Mouse (Mus musculus): ENCODE measurements around the gene Rab44.
"Not testable (repeated sequence)": the region's sequence is repeated elsewhere in the genome, so short reads cannot be mapped to it uniquely, and the experiment has no call there.

The Rab44 gene

GRCm38 (mm10) chr17:29091348-29091944 lies 22.5 kb upstream of the Rab44 start:
- no peak for DNase-seq

GRCm38 (mm10) chr17:29092497-29092896 lies 21.4 kb upstream of the Rab44 start:
- no peak for DNase-seq

DNA sequence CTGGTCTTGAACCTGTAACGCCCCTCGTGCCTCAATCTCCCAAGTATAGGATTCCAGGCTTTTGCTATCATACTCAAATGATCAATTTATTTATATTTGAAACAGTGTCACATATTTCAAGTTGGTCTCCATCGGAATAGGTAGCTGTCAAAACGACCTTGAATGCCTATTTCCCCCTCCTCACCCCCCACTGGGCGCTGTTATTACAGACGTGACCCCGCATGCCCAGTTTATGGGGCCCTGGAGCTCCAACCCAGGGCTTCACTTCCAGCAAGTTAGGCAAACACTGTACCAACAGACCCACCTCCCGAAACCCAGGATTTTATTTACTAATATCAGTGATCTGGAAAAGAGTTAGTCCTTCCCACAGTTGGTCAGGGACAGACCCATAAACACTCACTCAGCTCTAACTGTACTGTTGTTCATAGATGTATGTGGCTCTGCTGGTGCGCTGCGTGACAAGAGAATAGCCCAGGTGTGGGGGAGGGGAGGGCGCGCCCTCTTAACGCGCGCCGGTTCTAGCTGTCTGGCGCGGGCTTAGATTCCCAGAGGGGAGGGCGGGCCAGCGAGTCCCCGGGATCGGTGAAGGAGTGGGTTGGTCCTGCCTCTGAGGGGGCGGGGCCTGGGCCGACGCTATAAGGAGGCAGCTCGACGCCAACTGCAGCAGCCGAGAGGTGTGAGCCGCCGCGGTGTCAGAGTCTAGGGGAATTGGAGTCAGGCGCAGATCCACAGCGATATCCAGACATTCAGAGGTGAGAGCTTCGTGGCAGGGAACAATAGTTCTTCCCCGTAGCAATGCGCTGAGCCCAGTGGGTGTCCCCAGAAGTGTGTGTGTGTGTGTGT lies 20.6 kb upstream of the Rab44 start:
- DNase-seq, result peak; percentile 77 to 78

GRCm38 (mm10) chr17:29093961-29094309 lies 20.0 kb upstream of the Rab44 start:
- DNase-seq, result no peak

DNA sequence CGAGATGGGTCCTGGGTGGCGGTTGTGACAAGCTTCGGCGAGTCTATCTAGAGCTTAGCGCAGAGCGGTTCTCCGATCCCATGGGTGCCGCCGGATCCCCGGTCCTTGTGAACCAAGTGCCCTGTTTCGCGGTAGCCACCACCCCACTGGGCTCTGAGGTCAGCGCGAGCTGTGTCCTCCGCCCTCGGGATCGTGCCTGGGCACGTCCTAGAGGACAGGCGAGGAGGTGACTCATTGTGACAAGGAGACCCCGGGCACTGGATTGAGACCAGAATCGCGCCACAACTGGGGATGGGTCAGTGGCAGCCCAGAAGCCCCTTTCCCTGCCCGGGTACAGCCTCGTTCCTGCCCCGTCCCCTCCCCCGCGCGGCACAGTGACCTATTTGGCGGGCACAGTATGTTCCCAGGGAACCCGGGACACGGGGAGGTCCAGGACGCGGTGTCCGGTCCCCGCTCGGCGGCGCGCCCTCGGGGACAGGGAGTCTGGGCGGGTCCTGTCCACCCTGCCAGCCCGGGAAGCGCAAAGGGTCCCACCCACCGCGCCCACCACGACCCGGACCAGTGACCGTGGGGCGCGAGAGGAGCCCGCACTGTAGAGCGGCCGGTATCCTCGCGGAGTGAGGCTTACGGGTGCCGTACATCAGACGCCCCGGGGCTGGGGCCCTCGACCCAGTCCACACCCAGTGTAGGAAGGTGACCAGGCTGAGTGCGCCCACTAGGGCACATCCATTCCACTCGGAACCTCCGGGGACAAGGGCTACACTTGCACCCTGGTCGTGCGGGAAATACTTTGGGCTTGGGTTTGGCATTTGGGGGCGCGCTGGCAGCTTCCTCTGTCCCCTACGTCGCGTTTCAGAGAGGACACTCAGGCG lies 19.4 kb upstream of the Rab44 start:
- peak; percentile 56 to 68 for DNase-seq

GRCm38 (mm10) chr17:29095201-29095733 lies 18.7 kb upstream of the Rab44 start:
- DNase-seq, result peak; percentile 97 to 99

GRCm38 (mm10) chr17:29096245-29096644 lies 17.7 kb upstream of the Rab44 start:
- peak in 1 of 2 experiments; percentile 7 for DNase-seq

- peak; percentile 19 to 40 for DNase-seq
Measured at GRCm38 (mm10) chr17:29096851-29097561, 16.9 kb upstream of the Rab44 start.

DNA sequence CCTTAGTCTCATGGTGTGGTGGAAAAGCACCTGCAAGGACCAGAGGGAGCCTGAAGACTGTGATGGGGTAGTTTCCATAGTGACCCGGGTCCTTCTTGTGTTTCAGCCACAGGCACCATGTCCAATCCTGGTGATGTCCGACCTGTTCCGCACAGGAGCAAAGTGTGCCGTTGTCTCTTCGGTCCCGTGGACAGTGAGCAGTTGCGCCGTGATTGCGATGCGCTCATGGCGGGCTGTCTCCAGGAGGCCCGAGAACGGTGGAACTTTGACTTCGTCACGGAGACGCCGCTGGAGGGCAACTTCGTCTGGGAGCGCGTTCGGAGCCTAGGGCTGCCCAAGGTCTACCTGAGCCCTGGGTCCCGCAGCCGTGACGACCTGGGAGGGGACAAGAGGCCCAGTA lies 15.7 kb upstream of the Rab44 start:
- no peak for DNase-seq

DNA sequence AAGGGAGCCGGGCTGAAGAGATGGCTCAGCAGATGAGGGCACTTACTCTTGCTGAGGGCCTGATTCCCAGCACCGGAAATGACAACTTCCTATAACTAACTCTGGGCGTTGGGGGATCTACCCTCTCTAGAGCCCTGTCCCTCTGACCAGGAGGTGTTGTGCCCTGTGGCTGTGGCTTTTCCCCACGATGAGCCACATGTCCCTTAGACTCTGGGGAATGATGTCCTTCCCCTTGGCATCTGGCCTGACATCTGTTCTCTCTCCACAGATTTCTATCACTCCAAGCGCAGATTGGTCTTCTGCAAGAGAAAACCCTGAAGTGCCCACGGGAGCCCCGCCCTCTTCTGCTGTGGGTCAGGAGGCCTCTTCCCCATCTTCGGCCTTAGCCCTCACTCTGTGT lies 14.9 kb upstream of the Rab44 start:
- DNase-seq, result no peak

DNA sequence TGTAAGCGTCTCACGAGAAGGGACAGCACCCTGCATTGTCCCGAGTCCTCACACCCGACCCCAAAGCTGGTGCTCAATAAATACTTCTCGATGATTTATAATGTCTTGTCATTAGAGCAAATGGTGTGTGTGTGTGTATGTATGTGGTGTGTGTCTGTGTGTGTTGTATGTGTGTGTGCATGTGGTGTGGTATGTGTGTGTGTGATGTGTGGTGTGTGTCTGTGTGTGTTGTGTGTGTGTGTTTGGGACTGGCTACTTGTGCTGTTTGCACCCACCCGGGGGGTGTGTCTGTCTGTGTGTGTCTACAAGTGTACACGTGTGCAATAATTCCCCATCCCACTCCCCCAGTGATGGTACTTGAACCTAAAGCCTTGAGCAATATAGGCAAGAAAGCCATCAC lies 13.3 kb upstream of the Rab44 start:
- DNase-seq, result no peak

DNA sequence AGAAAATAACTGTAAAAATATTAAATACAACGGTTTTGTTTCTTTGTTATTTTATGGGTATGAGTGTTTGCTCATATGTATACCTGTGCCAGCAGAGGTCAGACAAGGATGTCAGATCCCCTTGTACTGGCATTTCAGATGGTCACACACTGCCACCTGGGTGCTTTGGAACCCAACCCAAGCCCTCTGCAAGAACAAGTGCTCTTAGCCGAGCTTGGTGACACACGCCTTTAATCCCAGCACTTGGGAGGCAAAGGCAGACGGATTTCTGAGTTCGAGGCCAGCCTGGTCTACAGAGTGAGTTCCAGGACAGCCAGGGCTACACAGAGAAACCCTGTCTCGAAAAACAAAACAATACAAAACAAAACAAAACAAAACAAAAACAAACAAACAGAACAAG lies 3.6 kb upstream of the Rab44 start:
- not testable (repeated sequence) for DNase-seq

GRCm38 (mm10) chr17:29111332-29111731 lies 2.6 kb upstream of the Rab44 start:
- no peak for DNase-seq

GRCm38 (mm10) chr17:29116023-29116422 lies 2.1 kb downstream of the Rab44 start:
- no peak for DNase-seq

GRCm38 (mm10) chr17:29117006-29117648 lies 3.2 kb downstream of the Rab44 start:
- DNase-seq, result no peak

DNA sequence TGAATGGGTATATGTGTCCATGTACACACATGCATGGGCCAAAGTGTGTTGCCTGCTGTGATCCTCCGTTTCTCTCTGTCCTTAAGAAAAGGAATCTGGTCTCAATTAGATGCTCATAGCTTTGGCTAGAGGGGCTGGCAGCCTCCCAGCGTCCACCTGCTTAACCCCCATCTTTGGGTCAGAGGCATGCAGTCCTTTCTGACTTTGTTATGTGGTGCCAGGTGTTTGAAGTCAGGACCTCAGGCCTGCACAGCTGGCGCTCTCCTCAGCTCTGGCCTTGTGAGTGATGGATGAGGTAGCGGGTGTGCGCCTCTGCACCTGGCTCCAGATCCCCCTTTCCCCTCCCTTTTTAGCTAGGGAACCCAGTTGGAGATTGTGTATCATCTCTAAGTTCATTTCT lies 4.1 kb downstream of the Rab44 start:
- DNase-seq, result no peak

DNA sequence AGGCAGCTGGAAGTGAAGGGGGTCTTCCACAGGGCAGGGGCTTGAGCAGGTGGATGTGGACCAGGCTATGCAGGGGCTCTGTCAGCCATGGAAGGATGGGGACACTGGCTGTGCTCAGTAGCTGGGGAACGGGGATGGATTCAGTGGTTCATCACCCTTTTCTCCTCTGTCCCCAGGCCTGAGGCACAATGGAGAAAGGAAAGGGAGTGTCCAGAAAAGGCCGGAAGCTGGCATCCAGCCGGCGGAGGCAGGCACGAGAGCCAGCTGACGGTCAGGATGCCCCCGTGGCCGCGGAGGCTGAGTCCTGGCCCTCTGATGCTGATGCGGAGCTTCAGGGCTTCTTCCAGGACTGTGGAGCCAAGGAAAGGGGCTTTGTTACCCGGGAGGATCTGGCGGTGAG lies 6.7 kb downstream of the Rab44 start:
- DNase-seq, result no peak

- DNase-seq, result no peak
Measured at GRCm38 (mm10) chr17:29122817-29123216, 8.9 kb downstream of the Rab44 start.

- DNase-seq, result no peak
Measured at GRCm38 (mm10) chr17:29123578-29124174, 9.7 kb downstream of the Rab44 start.

DNA sequence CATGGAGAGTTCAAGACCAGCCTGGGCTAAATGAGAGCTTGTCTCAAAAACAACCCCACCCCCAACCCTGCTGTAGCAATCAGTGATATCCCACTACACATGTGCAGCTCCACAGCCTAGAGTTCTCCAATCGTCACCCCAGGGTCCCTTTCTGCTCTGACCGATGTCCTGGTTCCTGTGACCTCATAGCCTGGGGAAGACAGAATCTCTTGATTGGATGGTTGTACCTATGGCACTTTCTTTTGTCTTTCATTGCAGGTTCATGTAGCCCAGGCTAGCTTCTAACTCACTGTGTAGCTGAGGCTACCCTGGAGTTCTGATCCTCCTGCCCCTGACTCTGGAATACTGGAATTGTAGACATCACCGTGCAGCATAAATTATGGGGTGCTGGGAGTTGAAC lies 12.6 kb downstream of the Rab44 start:
- no peak for DNase-seq

DNA sequence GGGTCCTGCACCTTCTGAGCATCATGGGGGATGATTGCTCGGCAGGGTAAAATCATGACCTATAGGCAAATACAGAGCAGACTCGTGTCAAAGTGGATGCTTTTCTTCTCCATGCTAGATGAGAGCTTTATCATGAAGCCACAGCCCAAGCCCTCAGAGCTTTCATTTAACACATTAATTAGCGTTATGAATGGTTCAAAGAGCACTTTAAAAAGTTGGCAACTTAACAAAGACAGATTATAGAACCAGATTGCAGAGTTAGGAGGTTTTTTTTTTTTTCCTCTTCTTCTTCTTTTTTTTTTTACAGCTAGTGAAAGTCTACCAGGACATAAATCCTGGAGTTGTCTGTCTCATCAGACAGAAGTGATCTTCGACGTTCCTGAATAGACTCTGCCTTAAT lies 15.4 kb downstream of the Rab44 start:
- DNase-seq, result no peak

- DNase-seq, result no peak
Measured at GRCm38 (mm10) chr17:29135066-29135465, 21.1 kb downstream of the Rab44 start.
